Mouse (Mus musculus): ENCODE measurements around the gene Fam186b. TPM values are rescaled to one million over a fixed set of nuclear protein-coding genes. Genes with fewer than 3 reads are reported as not detected.
A peak's percentile ranks its signal among the peaks of the same experiment; 100 is the strongest.

Gene Fam186b
- total and polyA plus RNA-seq, 3 experiments, result not detected

GRCm38 (mm10) chr15:99332921-99333675 is 37.4 kb upstream of the Fam186b start:
- peak overlapping the region; percentile 36 for H3K9ac ChIP-seq (ENCODE audit: low read depth, low read length)
- H3K36me3 ChIP-seq (ENCODE audit: control insufficient read depth, insufficient read depth, low read length), result peaks cover 23% of the 10 kb centered on the region
- WGBS, result 8% methylated on average over 9 of the region's 9 CpGs

DNA sequence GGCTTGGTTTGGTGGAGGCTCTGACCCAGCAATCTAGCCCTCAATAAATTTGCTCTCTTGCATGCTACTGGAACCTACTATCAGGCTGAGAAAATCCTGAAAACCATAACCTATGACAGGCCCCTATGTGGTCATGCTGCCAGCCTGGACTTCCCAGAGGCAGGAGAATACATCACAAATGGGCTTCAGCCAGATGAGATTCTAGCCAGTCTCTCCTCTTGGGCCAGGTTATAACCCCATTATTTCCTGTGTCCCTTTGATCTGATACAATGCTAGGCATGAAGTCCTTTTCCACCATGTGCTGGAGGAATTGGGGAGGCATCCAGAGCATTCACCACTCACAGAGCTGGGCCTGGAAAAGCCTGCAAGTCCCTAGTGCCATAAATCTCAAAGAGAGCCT is 36.4 kb upstream of the Fam186b start:
- no peaks in the 10 kb centered on the region for H3K27me3 ChIP-seq (ENCODE audit: control insufficient read depth, insufficient read depth, low read length)
- no peak for TF ChIP-seq CTCF (IDR thresholded peaks at IDR 0.05)
- no peak for TF ChIP-seq EP300 (IDR thresholded peaks at IDR 0.05; ENCODE audit: insufficient read depth, low read depth, low read length)
- no peak for TF ChIP-seq POLR2A (IDR thresholded peaks at IDR 0.05; ENCODE audit: insufficient read depth, low read depth, low read length)
- peaks cover 23% of the 10 kb centered on the region for H3K36me3 ChIP-seq (ENCODE audit: control insufficient read depth, insufficient read depth, low read length)
- H3K4me1 ChIP-seq (ENCODE audit: control insufficient read depth, insufficient read depth, low read length), result peaks cover 58% of the 10 kb centered on the region
- intact Hi-C loops (cut with DNase I), result loop anchor here (1.0 kb wide), 1 partner anchor 37 kb away; no protein-coding TSS in a partner anchor
- no peak overlapping the region for H3K4me3 ChIP-seq
- H3K79me2 ChIP-seq (replicated peaks; ENCODE audit: control insufficient read depth, insufficient read depth, low read length), result no peaks in the 10 kb centered on the region
- no peak for DNase-seq
- H3K27ac ChIP-seq, result peak overlapping the region; percentile 95
- no peak overlapping the region for H3K9ac ChIP-seq (ENCODE audit: low read depth, low read length)

More at GRCm38 (mm10) chr15:99332921-99333675, 37.4 kb upstream of the Fam186b start:
- Histone ChIP-seq H3K4me1 (ENCODE audit: control insufficient read depth, insufficient read depth, low read length) (peaks cover 62% of the 10 kb centered on the region), H3K27ac (peak overlapping the region; percentile 95), H3K4me3 (no peak overlapping the region; the same call in 1 of the 2 replicates), H3K27me3 (ENCODE audit: control insufficient read depth, insufficient read depth, low read length) (no peaks in the 10 kb centered on the region), H3K79me2 (replicated peaks; ENCODE audit: control insufficient read depth, insufficient read depth, low read length) (no peaks in the 10 kb centered on the region; the same call in 1 of the 2 replicates)
- DNase-seq, result peak; percentile 83 to 90
- TF ChIP-seq EP300 (IDR thresholded peaks at IDR 0.05; ENCODE audit: insufficient read depth, low read depth, low read length), result peak; percentile 99
- peak; percentile 57 for TF ChIP-seq POLR2A (IDR thresholded peaks at IDR 0.05; ENCODE audit: insufficient read depth, low read depth, low read length)
- peak; percentile 49 for TF ChIP-seq CTCF (IDR thresholded peaks at IDR 0.05)
- intact Hi-C loops (cut with DNase I), result loop anchor here (1.0 kb wide), 2 partner anchors 16 to 36 kb away; no protein-coding TSS in a partner anchor

- Histone ChIP-seq H3K4me1 (ENCODE audit: control insufficient read depth, insufficient read depth, low read length) (peaks cover 58% of the 10 kb centered on the region), H3K27ac (peak overlapping the region; percentile 95), H3K9ac (ENCODE audit: low read depth, low read length) (no peak overlapping the region), H3K27me3 (ENCODE audit: control insufficient read depth, insufficient read depth, low read length) (no peaks in the 10 kb centered on the region), H3K36me3 (ENCODE audit: control insufficient read depth, insufficient read depth, low read length) (peaks cover 21% of the 10 kb centered on the region), H3K79me2 (replicated peaks; ENCODE audit: control insufficient read depth, insufficient read depth, low read length) (no peaks in the 10 kb centered on the region), H3K4me3 (no peak overlapping the region)
- 75% methylated on average over 5 of the region's 5 CpGs for WGBS
- DNase-seq, result no peak
- no peak for TF ChIP-seq EP300 (IDR thresholded peaks at IDR 0.05; ENCODE audit: insufficient read depth, low read depth, low read length)
- intact Hi-C loops (cut with DNase I), result no loop called here
Observed at GRCm38 (mm10) chr15:99331341-99331740, 35.7 kb upstream of the Fam186b start.

DNA sequence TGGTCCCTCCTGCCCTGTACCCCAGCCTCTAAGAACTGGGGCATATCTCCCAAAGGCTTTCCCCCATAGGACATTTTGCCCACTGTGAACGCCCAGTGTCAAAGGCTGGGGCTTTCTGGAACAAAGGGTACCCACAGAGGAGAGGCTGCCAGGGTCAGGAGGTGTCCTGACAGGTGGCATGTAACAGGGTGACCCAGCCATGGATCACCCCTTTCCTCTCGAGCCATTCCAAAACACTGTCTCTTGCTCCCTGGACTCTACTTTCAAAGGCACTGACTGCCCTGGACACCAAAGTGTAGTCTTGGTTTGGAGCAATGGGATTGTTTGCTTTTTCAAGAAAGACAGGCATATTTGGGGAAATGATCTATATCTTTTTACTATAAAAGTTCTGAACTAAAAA is 34.6 kb upstream of the Fam186b start:
- H3K9ac ChIP-seq (ENCODE audit: low read depth, low read length), result no peak overlapping the region

DNA sequence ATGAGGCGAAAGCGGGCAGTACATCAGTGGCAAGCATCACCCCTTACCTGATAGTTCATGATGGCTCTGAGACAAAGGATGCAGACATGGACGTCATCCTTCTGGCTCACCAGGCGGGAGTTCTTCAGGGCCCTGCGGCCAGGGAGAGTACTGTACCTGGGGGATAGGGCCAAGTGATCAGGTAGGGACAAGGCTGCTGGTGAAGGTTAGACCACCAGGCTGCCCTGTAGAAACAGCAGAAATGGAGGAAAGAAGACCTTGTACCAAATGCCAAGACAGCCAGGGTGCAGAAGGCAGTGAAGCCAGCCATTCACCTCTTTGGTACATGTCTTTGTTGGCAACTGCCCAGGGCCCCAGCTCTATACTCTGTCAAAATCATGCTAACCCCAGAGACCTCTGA is 32.3 kb upstream of the Fam186b start:
- Histone ChIP-seq H3K27ac (peak overlapping the region; percentile 4; the same call in 1 of the 2 replicates), H3K36me3 (ENCODE audit: control insufficient read depth, insufficient read depth, low read length) (peaks cover 15% of the 10 kb centered on the region), H3K79me2 (replicated peaks; ENCODE audit: control insufficient read depth, insufficient read depth, low read length) (no peaks in the 10 kb centered on the region), H3K9ac (ENCODE audit: low read depth, low read length) (no peak overlapping the region), H3K27me3 (ENCODE audit: control insufficient read depth, insufficient read depth, low read length) (no peaks in the 10 kb centered on the region), H3K4me3 (no peak overlapping the region), H3K4me1 (ENCODE audit: control insufficient read depth, insufficient read depth, low read length) (peaks cover 44% of the 10 kb centered on the region)
- TF ChIP-seq POLR2A (IDR thresholded peaks at IDR 0.05; ENCODE audit: insufficient read depth, low read depth, low read length) (no peak), EP300 (IDR thresholded peaks at IDR 0.05; ENCODE audit: insufficient read depth, low read depth, low read length) (no peak), CTCF (IDR thresholded peaks at IDR 0.05) (no peak)
- DNase-seq, result no peak
- intact Hi-C loops (cut with DNase I), result no loop called here
- WGBS, result 96% methylated on average over 5 of the region's 5 CpGs

More for the DNA sequence above, 34.6 kb upstream of the Fam186b start:
- H3K4me3 ChIP-seq, result no peak overlapping the region; the same call in 1 of the 2 replicates
- peaks cover 55% of the 10 kb centered on the region for H3K4me1 ChIP-seq (ENCODE audit: control insufficient read depth, insufficient read depth, low read length)
- no peaks in the 10 kb centered on the region for H3K79me2 ChIP-seq (replicated peaks; ENCODE audit: control insufficient read depth, insufficient read depth, low read length)
- H3K36me3 ChIP-seq (ENCODE audit: control insufficient read depth, insufficient read depth, low read length), result peaks cover 15% of the 10 kb centered on the region
- TF ChIP-seq CTCF (IDR thresholded peaks at IDR 0.05), result no peak
- no peak for TF ChIP-seq EP300 (IDR thresholded peaks at IDR 0.05; ENCODE audit: insufficient read depth, low read depth, low read length)
- no peak for TF ChIP-seq POLR2A (IDR thresholded peaks at IDR 0.05; ENCODE audit: insufficient read depth, low read depth, low read length)
- 54% methylated on average over 2 of the region's 2 CpGs for WGBS
- intact Hi-C loops (cut with DNase I), result no loop called here
- peak overlapping the region; percentile 95 for H3K27ac ChIP-seq
- DNase-seq, result peak in 1 of 2 experiments; percentile 25
- no peaks in the 10 kb centered on the region for H3K27me3 ChIP-seq (ENCODE audit: control insufficient read depth, insufficient read depth, low read length)

GRCm38 (mm10) chr15:99326959-99327358 is 31.3 kb upstream of the Fam186b start:
- H3K4me3 ChIP-seq, result no peak overlapping the region
- intact Hi-C loops (cut with DNase I), result loop anchor here (1.0 to 2.0 kb wide), 2 partner anchors 10 to 44 kb away; partner anchors contain the start of gene Fmnl3
- TF ChIP-seq CTCF (IDR thresholded peaks at IDR 0.05) (peak; percentile 83), EP300 (IDR thresholded peaks at IDR 0.05; ENCODE audit: insufficient read depth, low read depth, low read length) (no peak)
- no peak overlapping the region for H3K9ac ChIP-seq (ENCODE audit: low read depth, low read length)
- peaks cover 8% of the 10 kb centered on the region for H3K36me3 ChIP-seq (ENCODE audit: control insufficient read depth, insufficient read depth, low read length)
- no peaks in the 10 kb centered on the region for H3K27me3 ChIP-seq (ENCODE audit: control insufficient read depth, insufficient read depth, low read length)
- WGBS, result 72% methylated on average over 1 of the region's 1 CpGs
- H3K79me2 ChIP-seq (replicated peaks; ENCODE audit: control insufficient read depth, insufficient read depth, low read length), result no peaks in the 10 kb centered on the region
- DNase-seq, result peak in 1 of 2 experiments; percentile 66
- peaks cover 36% of the 10 kb centered on the region for H3K4me1 ChIP-seq (ENCODE audit: control insufficient read depth, insufficient read depth, low read length)
- peak overlapping the region; percentile 71 for H3K27ac ChIP-seq
